Comparison of ENCODE assay signal across 9 mouse cellular contexts in the genomic region with DNA sequence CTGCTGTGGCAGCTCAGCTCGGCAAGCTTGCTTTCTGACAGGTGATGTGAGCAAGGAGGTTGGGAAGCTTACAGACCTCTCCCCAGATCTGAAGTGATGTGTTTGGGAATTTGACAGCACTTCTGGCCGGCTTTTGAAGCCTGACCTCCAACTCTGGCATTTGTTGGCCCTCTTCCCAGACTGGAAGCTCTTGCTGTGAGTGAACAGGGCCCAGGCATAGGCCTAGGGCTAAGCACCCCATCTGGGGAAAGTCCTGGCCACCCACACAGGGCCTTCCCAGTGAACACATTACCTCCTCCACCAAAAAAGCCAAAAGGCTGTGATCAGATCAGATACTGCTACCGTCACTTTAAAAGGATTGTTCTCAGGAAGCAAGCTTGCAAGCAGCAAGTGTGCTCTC. TPM values are rescaled to one million over a fixed set of nuclear protein-coding genes. Genes with fewer than 3 reads are reported as not detected.
A peak's percentile ranks its signal among the peaks of the same experiment; 100 is the strongest.
DNase-seq lines count a peak whose midpoint lies in the region; ATAC-seq lines count a peak whose summit lies in the region.
"Had no signal": no experiment of that assay in that cellular context is flagged by ENCODE, and none has a peak within 500 bp of the region (broad histone marks: within the 10 kb centered on the region; RNA-seq: fewer than 3 reads in every experiment).

No protein-coding gene starts in this region.

- H3K4me2 ChIP-seq in neural tube, embryonic 13.5 days = no peak overlapping the region
- no peak overlapping the region for H3K4me2 ChIP-seq in neural tube, embryonic 15.5 days

- H3K27me3 ChIP-seq in neural tube, embryonic 13.5 days = no peaks in the 10 kb centered on the region
- no peaks in the 10 kb centered on the region for H3K27me3 ChIP-seq in neural tube, embryonic 15.5 days (replicated peaks)

- H3K4me3 ChIP-seq in neural tube, embryonic 13.5 days = no peak overlapping the region
- H3K4me3 ChIP-seq in neural tube, embryonic 15.5 days (replicated peaks) = no peak overlapping the region

- peak; percentile 32 for DNase-seq in cerebellum, adult 9-10 months
- DNase-seq in heart, postnatal 14 days = peak; percentile 46 to 79
- DNase-seq in lung, postnatal 14 days = peak; percentile 75
- DNase-seq in spleen, postnatal 4 days (ENCODE audit: low spot score in 2 of 2) = no peak
- DNase-seq in thymus, postnatal 14 days = no peak

- H3K9ac ChIP-seq in neural tube, embryonic 13.5 days = no peak overlapping the region
- no peak overlapping the region for H3K9ac ChIP-seq in neural tube, embryonic 15.5 days (replicated peaks)

- H3K4me1 ChIP-seq in neural tube, embryonic 13.5 days (replicated peaks) = peaks cover 32% of the 10 kb centered on the region
- peaks cover 22% of the 10 kb centered on the region for H3K4me1 ChIP-seq in neural tube, embryonic 15.5 days

- 65% methylated on average over 3 of the region's 3 CpGs for WGBS in neural tube, embryonic 13.5 days
- WGBS in neural tube, embryonic 15.5 days = 36% methylated on average over 3 of the region's 3 CpGs

- no peak for ATAC-seq in neural tube, embryonic 13.5 days (ENCODE audit: low read depth)
- no peak for ATAC-seq in neural tube, embryonic 15.5 days (ENCODE audit: low FRiP score)

- no peaks in the 10 kb centered on the region for H3K9me3 ChIP-seq in neural tube, embryonic 13.5 days
- H3K9me3 ChIP-seq in neural tube, embryonic 15.5 days (replicated peaks) = no peaks in the 10 kb centered on the region

- H3K27ac ChIP-seq in neural tube, embryonic 13.5 days (replicated peaks) = 0 out of 2 replicates have a peak overlapping the region, but pooled peaks have one; percentile 13
- H3K27ac ChIP-seq in neural tube, embryonic 15.5 days (replicated peaks) = no peak overlapping the region

- peaks cover 36% of the 10 kb centered on the region for H3K36me3 ChIP-seq in neural tube, embryonic 13.5 days
- H3K36me3 ChIP-seq in neural tube, embryonic 15.5 days = peaks cover 12% of the 10 kb centered on the region

- intact Hi-C loops in heart, postnatal 14 days (cut with DNase I) = loop anchor here (10.0 kb wide), 2 partner anchors 78 to 258 kb away; a partner anchor contains a TSS

RNA-seq across cellular contexts. Expression of a gene that starts 7.1 kb away (rescaled TPM):
- polyA plus RNA-seq in neural tube, embryonic 13.5 days (2015; fragmentation: Nextera tagmentation; extraction: Ambion mirVana) = not detected in 2 replicates
- polyA plus RNA-seq in neural tube, embryonic 15.5 days (2015; fragmentation: Nextera tagmentation; extraction: Ambion mirVana) = 0.43 TPM in 1 of 2 replicates, not detected in the other
- not detected for total RNA-seq in heart, postnatal 14 days (2021)
- total RNA-seq: neutrophil, adult 5-6 weeks had no signal

RNA-seq across cellular contexts. Expression of a gene that starts 19.1 kb away (rescaled TPM):
- not detected in 2 replicates for polyA plus RNA-seq in neural tube, embryonic 13.5 days (2015; fragmentation: Nextera tagmentation; extraction: Ambion mirVana)
- not detected in 2 replicates for polyA plus RNA-seq in neural tube, embryonic 15.5 days (2015; fragmentation: Nextera tagmentation; extraction: Ambion mirVana)
- total RNA-seq in heart, postnatal 14 days (2021) = not detected
- total RNA-seq: neutrophil, adult 5-6 weeks had no signal
- polyA plus RNA-seq: gonadal fat pad, adult 2 months had no signal

RNA-seq across cellular contexts. Expression of a gene that starts 47.8 kb away (rescaled TPM):
- polyA plus RNA-seq in neural tube, embryonic 13.5 days (2015; fragmentation: Nextera tagmentation; extraction: Ambion mirVana) = 0.20 and 0.37 TPM in 2 replicates
- polyA plus RNA-seq in neural tube, embryonic 15.5 days (2015; fragmentation: Nextera tagmentation; extraction: Ambion mirVana) = 0.74 and 1.6 TPM in 2 replicates
- under 1 TPM in 1 of 2 experiments, not detected in 1; 0.24 TPM for total RNA-seq in heart, postnatal 14 days (2021)
- total RNA-seq: neutrophil, adult 5-6 weeks had no signal

Comparison
In these comparisons a context has a peak if more than half of its experiments do, and no peak if none do; other contexts are left out.
1. DNase-seq: peak in cerebellum, adult 9-10 months (single experiment), heart, postnatal 14 days (2 of 2) and lung, postnatal 14 days (single experiment); none in spleen, postnatal 4 days (0 of 2) and thymus, postnatal 14 days (single experiment).